Comparison of ENCODE assay signal across 11 mouse cellular contexts in genomic region chr2:146279430-146280220, GRCm38 (mm10). TPM values are rescaled to one million over a fixed set of nuclear protein-coding genes. Genes with fewer than 3 reads are reported as not detected.
DNase-seq lines count a peak whose midpoint lies in the region; ATAC-seq and TF ChIP-seq lines count a peak whose summit lies in the region.
"Had no signal": no experiment of that assay in that cellular context is flagged by ENCODE, and none has a peak within 500 bp of the region (broad histone marks: within the 10 kb centered on the region; RNA-seq: fewer than 3 reads in every experiment).

No protein-coding gene starts in this region.

- TF ChIP-seq CTCF in hindbrain, postnatal 0 days (IDR thresholded peaks at IDR 0.05; ENCODE audit: low read depth) = no peak

- no peak overlapping the region for H3K4me3 ChIP-seq in embryonic facial prominence, embryonic 12.5 days
- H3K4me3 ChIP-seq in hindbrain, postnatal 0 days (ENCODE audit: low read length) = peak overlapping the region; percentile 1; the same call in 1 of the 2 replicates
- H3K4me3 ChIP-seq: stomach, embryonic 15.5 days had no signal

- H3K27ac ChIP-seq in embryonic facial prominence, embryonic 12.5 days = no peak overlapping the region
- peak overlapping the region; percentile 65 for H3K27ac ChIP-seq in hindbrain, postnatal 0 days
- H3K27ac ChIP-seq: kidney, postnatal 0 days; liver, embryonic 14.5 days; stomach, embryonic 15.5 days had no signal

- H3K4me2 ChIP-seq in embryonic facial prominence, embryonic 12.5 days (replicated peaks) = 0 out of 2 replicates have a peak overlapping the region, but pooled peaks have one; percentile 5
- H3K4me2 ChIP-seq in hindbrain, postnatal 0 days (ENCODE audit: low read depth, low read length) = peak overlapping the region; percentile 29
- H3K4me2 ChIP-seq: stomach, embryonic 15.5 days had no signal

- peaks cover 9% of the 10 kb centered on the region for H3K4me1 ChIP-seq in embryonic facial prominence, embryonic 12.5 days
- peaks cover 7% of the 10 kb centered on the region; the same call in 1 of the 2 replicates for H3K4me1 ChIP-seq in hindbrain, postnatal 0 days (ENCODE audit: insufficient read depth, low read length)

- H3K9ac ChIP-seq in embryonic facial prominence, embryonic 12.5 days = no peak overlapping the region
- H3K9ac ChIP-seq in hindbrain, postnatal 0 days (replicated peaks; ENCODE audit: low read length) = no peak overlapping the region
- H3K9ac ChIP-seq: liver, embryonic 14.5 days; stomach, embryonic 15.5 days had no signal

- peak; percentile 80; the same call in 1 of the 2 replicates for ATAC-seq in embryonic facial prominence, embryonic 12.5 days (ENCODE audit: insufficient number of reproducible peaks, insufficient read depth, low FRiP score, low TSS enrichment)
- peak; percentile 83 for ATAC-seq in hindbrain, postnatal 0 days

- 52% methylated on average over 24 of the region's 24 CpGs for WGBS in embryonic facial prominence, embryonic 12.5 days
- WGBS in hindbrain, postnatal 0 days = 21% methylated on average over 24 of the region's 24 CpGs

- DNase-seq in right cerebral cortex, postnatal 4 days = peak; percentile 32
- no peak for DNase-seq in right cerebral cortex, postnatal 14 days
- DNase-seq in hindbrain, postnatal 0 days (ENCODE audit: low spot score) = peak; percentile 81
- no peak for DNase-seq in spleen, adult 18-20 months
- DNase-seq in thymus, postnatal 0 days (ENCODE audit: low spot score) = no peak
- DNase-seq in adrenal gland, adult 18-20 months (ENCODE audit: low spot score in 2 of 2) = no peak
- DNase-seq: gastrocnemius, postnatal 36 days had no signal

- H3K9me3 ChIP-seq in embryonic facial prominence, embryonic 12.5 days = no peaks in the 10 kb centered on the region
- no peaks in the 10 kb centered on the region for H3K9me3 ChIP-seq in hindbrain, postnatal 0 days (ENCODE audit: low read length)
- H3K9me3 ChIP-seq: stomach, embryonic 15.5 days had no signal

- H3K36me3 ChIP-seq in embryonic facial prominence, embryonic 12.5 days = no peaks in the 10 kb centered on the region
- no peaks in the 10 kb centered on the region for H3K36me3 ChIP-seq in hindbrain, postnatal 0 days (ENCODE audit: insufficient read depth, low read length)
- H3K36me3 ChIP-seq: stomach, embryonic 15.5 days had no signal

- H3K27me3 ChIP-seq in embryonic facial prominence, embryonic 12.5 days = no peaks in the 10 kb centered on the region
- H3K27me3 ChIP-seq in hindbrain, postnatal 0 days (ENCODE audit: insufficient read depth, low read length) = no peaks in the 10 kb centered on the region
- H3K27me3 ChIP-seq: stomach, embryonic 15.5 days had no signal

RNA-seq across cellular contexts. Expression of gene Insm1, which starts 57.9 kb away (rescaled TPM):
- 2.0 and 2.2 TPM in 2 replicates for polyA plus RNA-seq in embryonic facial prominence, embryonic 12.5 days (2016; fragmentation: Nextera tagmentation; extraction: Ambion mirVana)
- total RNA-seq in hindbrain, postnatal 0 days (2014; rRNA removed) = 42.7 and 44.0 TPM in 2 replicates
- polyA plus RNA-seq in hindbrain, postnatal 0 days (2015; fragmentation: Nextera tagmentation; extraction: Ambion mirVana) = 4.2 and 4.4 TPM in 2 replicates
- polyA plus RNA-seq in thymus, postnatal 0 days (2015; fragmentation: Nextera tagmentation; extraction: Ambion mirVana) = 0.56 and 0.66 TPM in 2 replicates
- 1 to 10 TPM; 5.6 to 7.0 TPM for total RNA-seq in adrenal gland, adult 18-20 months (2021)
- total RNA-seq: gastrocnemius, postnatal 36 days had no signal
- polyA plus RNA-seq: kidney, postnatal 0 days had no signal

Comparison
In these comparisons a context has a peak if more than half of its experiments do, and no peak if none do; other contexts are left out.
1. DNase-seq: peak in right cerebral cortex, postnatal 4 days (single experiment) and hindbrain, postnatal 0 days (single experiment); none in right cerebral cortex, postnatal 14 days (single experiment), spleen, adult 18-20 months (0 of 2), thymus, postnatal 0 days (single experiment) and adrenal gland, adult 18-20 months (0 of 2).